Mouse (Mus musculus): ENCODE data around the gene Nsg2.

DNA sequence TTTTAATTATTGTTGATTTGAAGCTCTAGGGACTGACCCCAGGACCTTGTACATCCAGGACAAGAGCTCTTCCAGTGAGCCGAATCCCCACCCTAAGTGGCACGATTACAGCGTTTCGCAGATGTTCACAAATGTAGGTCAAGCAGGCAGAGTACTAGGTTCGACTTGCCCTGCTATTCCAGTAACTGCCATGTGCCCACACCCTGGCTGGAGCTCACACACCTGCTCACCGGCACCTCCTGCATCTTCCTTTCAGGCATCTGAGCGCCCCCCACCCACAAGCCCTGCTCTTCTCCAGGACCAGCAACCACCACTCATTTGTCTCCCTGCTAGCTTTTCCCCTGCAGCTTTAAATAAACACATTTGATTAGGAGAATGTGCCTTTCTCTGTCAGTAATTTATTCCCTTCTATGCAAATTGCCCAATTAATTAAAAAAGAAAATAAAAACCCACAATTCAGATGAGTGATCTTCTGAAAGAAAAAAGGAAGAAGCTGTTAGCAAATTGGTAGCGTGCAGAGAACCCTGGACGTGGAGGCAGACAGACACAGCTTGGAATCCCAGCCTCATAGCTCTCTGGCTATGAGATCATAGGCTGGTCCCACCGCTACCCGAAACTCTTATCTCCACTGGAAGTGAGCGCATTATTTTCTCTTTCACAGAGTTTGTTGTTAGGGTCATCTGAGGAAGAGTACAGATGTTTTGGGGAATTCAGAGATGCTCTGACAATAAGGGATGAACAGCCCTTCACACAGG lies 68.7 kb downstream of the Nsg2 start:
- TF ChIP-seq POLR2A (IDR thresholded peaks at IDR 0.05; ENCODE audit: extremely low read depth, insufficient read depth, low read length) (no peak), CTCF (IDR thresholded peaks at IDR 0.05; ENCODE audit: extremely low read depth, insufficient read depth, low read length) (no peak)

All from cortical plate, adult 2 months (tissue).